Mouse (Mus musculus): ENCODE measurements around the gene Kcnh2.
A peak's percentile ranks its signal among the peaks of the same experiment; 100 is the strongest.

Kcnh2 gene

GRCm38 (mm10) chr5:24308621-24309020, 42.8 kb downstream of the Kcnh2 start:
- DNase-seq, result no peak

GRCm38 (mm10) chr5:24307118-24307777, 44.2 kb downstream of the Kcnh2 start:
- DNase-seq, result no peak

- DNase-seq, result peak; percentile 46
These were observed 48.2 kb downstream of the Kcnh2 start for GRCm38 (mm10) chr5:24303199-24303598.

- DNase-seq, result no peak
These were observed 51.4 kb downstream of the Kcnh2 start for GRCm38 (mm10) chr5:24299845-24300589.

- DNase-seq, result no peak
These were observed 59.5 kb downstream of the Kcnh2 start for GRCm38 (mm10) chr5:24291954-24292353.

- DNase-seq, result no peak
These were observed 65.0 kb downstream of the Kcnh2 start for GRCm38 (mm10) chr5:24286221-24286970.

- DNase-seq, result no peak
These were observed 67.3 kb downstream of the Kcnh2 start for GRCm38 (mm10) chr5:24284145-24284544.

GRCm38 (mm10) chr5:24283181-24283580, 68.2 kb downstream of the Kcnh2 start:
- no peak for DNase-seq

- DNase-seq, result no peak
These were observed 70.9 kb downstream of the Kcnh2 start for GRCm38 (mm10) chr5:24280523-24280922.

GRCm38 (mm10) chr5:24279527-24279926, 71.9 kb downstream of the Kcnh2 start:
- DNase-seq, result no peak

- DNase-seq, result no peak
These were observed 73.2 kb downstream of the Kcnh2 start for GRCm38 (mm10) chr5:24278206-24278605.

GRCm38 (mm10) chr5:24273683-24274621, 77.5 kb downstream of the Kcnh2 start:
- peak; percentile 10 for DNase-seq

GRCm38 (mm10) chr5:24270941-24271340, 80.5 kb downstream of the Kcnh2 start:
- no peak for DNase-seq

Data from lung, postnatal 36 days (tissue).